Mouse (Mus musculus) myocyte (in vitro differentiated cells): ENCODE measurements around the gene Sarm1. TPM values are rescaled to one million over a fixed set of nuclear protein-coding genes. Genes with fewer than 3 reads are reported as not detected.

Experiments
- H3K27me3 ChIP-seq: one replicate; pipeline ENCODE4 v1.6.1; 2011; ENCODE audit not compliant: control insufficient read depth, insufficient read depth, insufficient read length
- H3K36me3 ChIP-seq: one replicate; pipeline ENCODE4 v1.6.1; 2011; ENCODE audit not compliant: control insufficient read depth, insufficient read depth
- H3K4me2 ChIP-seq: one replicate; pipeline ENCODE4 v1.6.1; 2011; ENCODE audit warnings: low read depth, control low read depth
- H3K4me3 ChIP-seq: one replicate; pipeline ENCODE4 v1.5.1; 2011; ENCODE audit warnings: mild to moderate bottlenecking, control low read depth, moderate library complexity
- H3K79me2 ChIP-seq: one replicate; pipeline ENCODE4 v1.6.1; 2011; ENCODE audit not compliant: control insufficient read depth, insufficient read depth
- H3ac ChIP-seq: one replicate; pipeline ENCODE4 v1.6.1; 2011; ENCODE audit not compliant: control insufficient read depth, insufficient read length
- CEBPB ChIP-seq: IDR thresholded peaks from 2 replicates; pipeline ENCODE4 v1.6.1; 2011; ENCODE audit warnings: mild to moderate bottlenecking, moderate library complexity; ENCODE audit not compliant: poor library complexity, insufficient read depth, severe bottlenecking
- E2F4 ChIP-seq: IDR thresholded peaks from one replicate; pipeline ENCODE4 v1.6.1; 2011; ENCODE audit warnings: mild to moderate bottlenecking, control low read depth, moderate library complexity; ENCODE audit not compliant: insufficient read depth
- MAX ChIP-seq: IDR thresholded peaks from one replicate; pipeline ENCODE4 v1.6.1; 2011; ENCODE audit warnings: low read depth, mild to moderate bottlenecking, control low read depth
- MYOD1 ChIP-seq, 3 experiments: IDR thresholded peaks; one replicate each; pipeline ENCODE4 v1.6.1; 2011; ENCODE audit warnings: control low read depth in 2 of 3, low read depth in 2 of 3, mild to moderate bottlenecking in 2 of 3, moderate library complexity in 1 of 3; ENCODE audit not compliant: insufficient read length in 2 of 3, control insufficient read depth in 1 of 3
- MYOG ChIP-seq, 3 experiments: IDR thresholded peaks; one replicate each; pipeline ENCODE4 v1.6.1; 2011; ENCODE audit warnings: control low read depth in 2 of 3, low read depth in 2 of 3, mild to moderate bottlenecking in 2 of 3; ENCODE audit not compliant: insufficient read length in 2 of 3, control insufficient read depth in 1 of 3, insufficient read depth in 1 of 3
- POLR2A ChIP-seq: IDR thresholded peaks from one replicate; pipeline ENCODE4 v1.6.1; 2011; ENCODE audit warnings: low read depth, mild to moderate bottlenecking, control low read depth, moderate library complexity; ENCODE audit not compliant: insufficient read length
- POLR2AphosphoS2 ChIP-seq: IDR thresholded peaks from one replicate; pipeline ENCODE4 v1.6.1; 2011; ENCODE audit warnings: low read depth, control low read depth; ENCODE audit not compliant: insufficient read length
- REST ChIP-seq: IDR thresholded peaks from one replicate; pipeline ENCODE4 v1.6.1; 2011; ENCODE audit warnings: mild to moderate bottlenecking, control low read depth, moderate library complexity; ENCODE audit not compliant: insufficient read depth, insufficient read length
- SRF ChIP-seq: IDR thresholded peaks from one replicate; pipeline ENCODE4 v1.6.1; 2011; ENCODE audit warnings: low read depth; ENCODE audit not compliant: control insufficient read depth, insufficient read length
- TCF12 ChIP-seq: IDR thresholded peaks from one replicate; pipeline ENCODE4 v1.6.1; 2011; ENCODE audit warnings: mild to moderate bottlenecking, control low read depth; ENCODE audit not compliant: poor library complexity, insufficient read depth, severe bottlenecking
- TCF3 ChIP-seq: IDR thresholded peaks from one replicate; pipeline ENCODE4 v1.6.1; 2011; ENCODE audit warnings: low read depth, control low read depth; ENCODE audit not compliant: insufficient read length
- USF1 ChIP-seq: IDR thresholded peaks from one replicate; pipeline ENCODE4 v1.6.1; 2011; ENCODE audit warnings: low read depth, mild to moderate bottlenecking, control low read depth, moderate library complexity
- polyA plus RNA-seq: library from polyadenylated mRNA; unstranded; fragments of >200 nt; fragmentation: generic; extraction: Trizol; gene quantifications from one replicate; pipeline ENCODE4 v1.2.1, GENCODE M21; 2012; ENCODE audit warnings: missing spikeins

The Sarm1 gene
- polyA plus RNA-seq, 1 experiment: 0.17 TPM

DNA sequence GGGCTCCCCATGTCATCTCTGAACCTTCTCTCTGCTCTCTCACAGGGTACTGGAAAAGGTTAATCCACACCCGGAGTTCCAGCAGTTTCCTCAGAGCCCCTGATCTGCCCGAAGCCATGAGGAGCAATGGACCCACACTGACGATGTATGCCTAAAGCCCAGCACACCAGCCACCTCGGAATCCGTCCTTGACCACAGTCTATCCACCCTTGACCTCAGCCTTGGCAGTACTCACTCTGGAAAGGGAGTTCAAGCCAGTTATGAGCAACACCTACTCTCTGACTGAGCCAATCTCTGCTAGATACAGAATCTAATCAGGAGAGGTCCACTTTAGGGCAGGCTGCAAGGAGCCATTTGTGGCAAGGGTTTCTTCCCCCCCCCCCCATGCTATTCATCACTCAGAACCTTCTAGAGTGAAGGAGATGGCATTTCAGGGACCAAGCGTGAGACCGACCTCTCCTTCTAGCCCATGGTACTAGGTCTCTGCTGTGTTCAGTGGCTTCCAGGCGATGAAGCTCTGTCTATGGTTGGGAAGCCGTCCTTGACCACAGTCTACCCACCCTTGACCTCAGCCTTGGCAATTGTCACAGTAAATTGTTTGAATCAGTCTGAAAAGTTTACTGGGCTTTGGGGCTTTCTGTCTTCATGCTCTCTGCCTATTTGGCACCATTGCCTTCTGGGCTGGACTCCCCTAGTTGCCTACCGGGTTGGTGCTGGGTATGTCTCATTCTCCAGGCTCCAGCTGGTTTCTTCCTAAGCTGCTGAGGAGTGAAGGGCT is 26.0 kb downstream of the Sarm1 start:
- H3K4me3 ChIP-seq: no peak overlapping the region
- peaks cover 4% of the 10 kb centered on the region for H3K27me3 ChIP-seq
- H3ac ChIP-seq: no peak overlapping the region
- no peaks in the 10 kb centered on the region for H3K79me2 ChIP-seq
- no peak overlapping the region for H3K4me2 ChIP-seq
- TF ChIP-seq USF1 (no peak), E2F4 (no peak), POLR2AphosphoS2 (no peak), CEBPB (no peak), MYOD1 (IDR thresholded peaks at IDR 0.05; ENCODE audit: control insufficient read depth in 1 of 3, insufficient read length in 2 of 3, low read depth in 2 of 3) (no peak), MAX (no peak), TCF3 (no peak), REST (no peak)
- H3K36me3 ChIP-seq: no peaks in the 10 kb centered on the region

- H3ac ChIP-seq: no peak overlapping the region
- TF ChIP-seq TCF3 (no peak), USF1 (no peak), SRF (no peak), POLR2AphosphoS2 (no peak), CEBPB (no peak), MYOG (IDR thresholded peaks at IDR 0.05; ENCODE audit: control insufficient read depth in 1 of 3, insufficient read depth in 1 of 3, insufficient read length in 2 of 3, low read depth in 2 of 3) (no peak), TCF12 (no peak)
Measured at GRCm38 (mm10) chr11:78467932-78468331, 29.6 kb downstream of the Sarm1 start.

DNA sequence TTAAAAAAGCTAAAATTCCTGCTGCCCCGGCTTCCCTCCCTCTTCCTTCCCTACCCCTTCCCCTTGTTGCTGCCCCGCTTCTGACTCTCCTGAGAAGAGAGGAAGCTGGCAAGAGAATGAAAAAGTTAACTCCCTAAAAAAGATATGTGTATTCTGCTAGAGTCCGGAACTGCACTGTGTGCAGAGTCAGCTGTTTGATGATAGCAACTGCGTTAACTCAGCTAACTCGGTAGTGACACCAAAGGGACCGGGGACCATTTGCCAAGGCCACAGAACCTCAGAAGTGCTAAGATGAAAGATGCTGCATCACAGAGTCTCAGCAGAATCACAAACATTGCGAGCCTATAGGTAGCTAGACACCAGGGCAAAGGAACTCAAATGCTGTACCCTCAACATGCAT is 30.0 kb downstream of the Sarm1 start:
- no peak overlapping the region for H3ac ChIP-seq
- no peak overlapping the region for H3K4me3 ChIP-seq
- H3K79me2 ChIP-seq: no peaks in the 10 kb centered on the region
- no peaks in the 10 kb centered on the region for H3K27me3 ChIP-seq
- H3K4me2 ChIP-seq: no peak overlapping the region
- no peaks in the 10 kb centered on the region for H3K36me3 ChIP-seq
- TF ChIP-seq MYOD1 (IDR thresholded peaks at IDR 0.05; ENCODE audit: control insufficient read depth in 1 of 3, insufficient read length in 2 of 3, low read depth in 2 of 3) (no peak), USF1 (no peak), E2F4 (no peak), TCF12 (no peak), REST (no peak), TCF3 (no peak), CEBPB (no peak), POLR2AphosphoS2 (no peak), MAX (no peak), SRF (no peak), MYOG (IDR thresholded peaks at IDR 0.05; ENCODE audit: control insufficient read depth in 1 of 3, insufficient read depth in 1 of 3, insufficient read length in 2 of 3, low read depth in 2 of 3) (no peak), POLR2A (no peak)

More at GRCm38 (mm10) chr11:78467932-78468331, 29.6 kb downstream of the Sarm1 start:
- Histone ChIP-seq H3K4me3 (no peak overlapping the region), H3K4me2 (no peak overlapping the region), H3K36me3 (no peaks in the 10 kb centered on the region), H3K27me3 (no peaks in the 10 kb centered on the region), H3K79me2 (no peaks in the 10 kb centered on the region)

DNA sequence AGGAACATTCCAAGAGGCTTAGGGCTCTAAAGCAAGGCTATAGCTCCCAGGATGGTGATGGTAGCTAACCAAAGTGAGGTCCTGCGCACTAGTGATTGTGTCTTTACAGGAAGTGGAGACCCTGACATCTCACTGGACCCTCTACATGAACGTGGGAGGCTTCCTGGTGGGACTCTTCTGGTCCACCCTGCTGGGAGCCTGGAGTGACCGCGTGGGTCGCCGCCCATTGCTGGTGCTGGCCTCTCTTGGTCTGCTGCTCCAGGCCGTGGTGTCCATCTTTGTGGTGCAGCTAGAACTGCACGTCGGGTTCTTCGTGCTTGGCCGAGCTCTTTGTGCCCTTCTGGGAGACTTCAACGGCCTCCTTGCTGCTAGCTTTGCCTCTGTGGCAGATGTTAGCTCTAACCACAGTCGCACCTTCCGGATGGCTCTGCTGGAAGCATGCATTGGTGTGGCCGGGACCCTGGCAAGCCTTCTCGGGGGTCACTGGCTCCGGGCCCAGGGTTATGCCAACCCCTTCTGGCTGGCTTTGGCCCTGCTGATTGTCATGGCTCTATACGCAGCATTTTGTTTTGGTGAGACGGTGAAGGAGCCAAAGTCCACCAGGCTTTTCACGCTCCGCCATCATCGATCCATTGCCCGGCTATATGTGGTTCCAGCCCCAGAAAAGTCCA is 31.2 kb downstream of the Sarm1 start:
- H3K79me2 ChIP-seq: no peaks in the 10 kb centered on the region
- H3ac ChIP-seq: peak overlapping the region; percentile 75
- H3K4me2 ChIP-seq: peak overlapping the region; percentile 90
- no peaks in the 10 kb centered on the region for H3K27me3 ChIP-seq
- H3K36me3 ChIP-seq: no peaks in the 10 kb centered on the region
- H3K4me3 ChIP-seq: peak overlapping the region; percentile 54
- no peak for TF ChIP-seq MAX
- TF ChIP-seq TCF3: no peak

- Histone ChIP-seq H3K79me2 (no peaks in the 10 kb centered on the region), H3ac (peak within 1 kb of the TSS; percentile 75), H3K27me3 (no peaks in the 10 kb centered on the region), H3K4me3 (peak within 1 kb of the TSS; percentile 54), H3K36me3 (no peaks in the 10 kb centered on the region), H3K4me2 (peak within 1 kb of the TSS; percentile 90)
- TF ChIP-seq USF1 (no peak), TCF12 (no peak), SRF (peak; percentile 33), POLR2AphosphoS2 (peak; percentile 12), MYOG (IDR thresholded peaks at IDR 0.05; ENCODE audit: control insufficient read depth in 1 of 3, insufficient read depth in 1 of 3, insufficient read length in 2 of 3, low read depth in 2 of 3) (peak in 1 of 3 experiments; percentile 5), POLR2A (peak; percentile 66), MYOD1 (IDR thresholded peaks at IDR 0.05; ENCODE audit: control insufficient read depth in 1 of 3, insufficient read length in 2 of 3, low read depth in 2 of 3) (peak in 2 of 3 experiments; percentile 28 to 53)
Measured at GRCm38 (mm10) chr11:78465568-78466180, 31.9 kb downstream of the Sarm1 start, which contains the start of gene Slc46a1. TSS of gene Slc46a1 (plus strand) at chr11:78465697.
